ENCODE assay signal across 21 mouse cellular contexts in the genomic region with DNA sequence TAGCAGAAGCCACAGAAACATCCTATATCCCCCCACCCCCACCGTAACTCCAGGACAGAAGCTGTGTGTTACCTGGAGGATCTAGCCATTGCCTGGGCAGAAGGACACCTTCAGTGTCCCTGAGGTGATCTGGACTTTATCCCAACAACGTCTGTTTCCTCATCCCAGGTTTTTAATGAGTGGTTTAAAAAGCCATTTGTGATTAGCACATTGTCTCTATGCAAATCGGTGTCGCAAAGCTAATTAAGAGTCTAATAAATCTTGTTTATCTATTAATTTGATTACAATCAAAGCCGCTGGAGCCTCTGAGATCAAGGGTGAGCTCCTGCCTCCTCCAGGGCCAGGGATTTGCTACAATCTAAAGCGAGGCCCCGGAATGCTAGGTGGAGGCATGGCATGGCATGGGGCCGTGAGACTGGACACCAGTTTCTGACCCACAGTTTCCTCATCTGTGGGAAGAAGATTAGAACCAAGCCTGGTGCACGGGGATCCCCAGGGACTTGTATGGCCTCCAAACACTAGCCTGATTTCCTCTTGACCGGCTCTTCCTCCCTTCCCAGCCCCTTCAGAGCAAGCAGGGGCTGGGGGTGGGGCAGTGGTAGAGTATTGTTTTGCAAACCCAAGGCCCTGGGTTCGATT. TPM values are rescaled to one million over a fixed set of nuclear protein-coding genes. Genes with fewer than 3 reads are reported as not detected.
DNase-seq lines count a peak whose midpoint lies in the region; ATAC-seq and TF ChIP-seq lines count a peak whose summit lies in the region.
"Had no signal": no experiment of that assay in that cellular context is flagged by ENCODE, and none has a peak within 500 bp of the region (broad histone marks: within the 10 kb centered on the region; RNA-seq: fewer than 3 reads in every experiment).

No protein-coding gene starts in this region.

- H3K27me3 ChIP-seq in heart, adult 2 months (ENCODE audit: control insufficient read depth, insufficient read depth, low read length), result no peaks in the 10 kb centered on the region
- no peaks in the 10 kb centered on the region for H3K27me3 ChIP-seq in hindbrain, embryonic 13.5 days
- H3K27me3 ChIP-seq in hindbrain, embryonic 10.5 days (ENCODE audit: insufficient read depth, poor library complexity, severe bottlenecking), result no peaks in the 10 kb centered on the region
- H3K27me3 ChIP-seq in midbrain, postnatal 0 days (ENCODE audit: insufficient read depth, low read length), result no peaks in the 10 kb centered on the region
- H3K27me3 ChIP-seq in midbrain, embryonic 16.5 days (ENCODE audit: control insufficient read depth, insufficient read depth, low read depth, low read length), result no peaks in the 10 kb centered on the region
- H3K27me3 ChIP-seq: kidney, embryonic 15.5 days; neural tube, embryonic 12.5 days had no signal

- TF ChIP-seq POLR2A in heart, adult 2 months (IDR thresholded peaks at IDR 0.05; ENCODE audit: insufficient read depth, low read depth, low read length), result no peak

- intact Hi-C loops in heart, adult 2 months (cut with DNase I), result no loop called here
- intact Hi-C loops in heart, postnatal 10 days (cut with DNase I), result no loop called here

- H3K9ac ChIP-seq in heart, adult 2 months (ENCODE audit: low read depth, low read length), result no peak overlapping the region
- H3K9ac ChIP-seq in hindbrain, embryonic 13.5 days, result no peak overlapping the region
- no peak overlapping the region for H3K9ac ChIP-seq in midbrain, postnatal 0 days (replicated peaks; ENCODE audit: low read length, poor library complexity, severe bottlenecking)
- H3K9ac ChIP-seq in midbrain, embryonic 16.5 days (ENCODE audit: low read depth, low read length), result no peak overlapping the region
- H3K9ac ChIP-seq: hindbrain, embryonic 14.5 days; kidney, embryonic 15.5 days; liver, embryonic 14.5 days; neural tube, embryonic 12.5 days had no signal

- H3K79me2 ChIP-seq in heart, adult 2 months (replicated peaks; ENCODE audit: control insufficient read depth, insufficient read depth, low read length), result no peaks in the 10 kb centered on the region

- H3K9me3 ChIP-seq in hindbrain, embryonic 13.5 days, result no peaks in the 10 kb centered on the region
- H3K9me3 ChIP-seq in hindbrain, embryonic 10.5 days, result no peaks in the 10 kb centered on the region
- H3K9me3 ChIP-seq in midbrain, postnatal 0 days (ENCODE audit: low read length), result no peaks in the 10 kb centered on the region
- H3K9me3 ChIP-seq in midbrain, embryonic 16.5 days (replicated peaks; ENCODE audit: control insufficient read depth, low read length, poor library complexity, severe bottlenecking), result no peaks in the 10 kb centered on the region
- H3K9me3 ChIP-seq: embryonic facial prominence, embryonic 10.5 days; kidney, embryonic 15.5 days; neural tube, embryonic 12.5 days had no signal

- 54% methylated on average over 11 of the region's 11 CpGs for WGBS in heart, adult 2 months
- WGBS in hindbrain, embryonic 13.5 days, result 62% methylated on average over 11 of the region's 11 CpGs
- 88% methylated on average over 11 of the region's 11 CpGs for WGBS in hindbrain, embryonic 10.5 days
- 70% methylated on average over 11 of the region's 11 CpGs for WGBS in midbrain, postnatal 0 days
- WGBS in midbrain, embryonic 16.5 days, result 75% methylated on average over 11 of the region's 11 CpGs

- H3K36me3 ChIP-seq in heart, adult 2 months (ENCODE audit: control insufficient read depth, insufficient read depth, low read length), result peaks cover 2% of the 10 kb centered on the region
- peaks cover 77% of the 10 kb centered on the region for H3K36me3 ChIP-seq in hindbrain, embryonic 13.5 days
- peaks cover 97% of the 10 kb centered on the region for H3K36me3 ChIP-seq in hindbrain, embryonic 10.5 days
- peaks cover 54% of the 10 kb centered on the region for H3K36me3 ChIP-seq in midbrain, postnatal 0 days (ENCODE audit: insufficient read depth, low read length)
- H3K36me3 ChIP-seq in midbrain, embryonic 16.5 days (ENCODE audit: control insufficient read depth, insufficient read depth, low read length), result peaks cover 21% of the 10 kb centered on the region

- no peak for TF ChIP-seq EP300 in heart, adult 2 months (IDR thresholded peaks at IDR 0.05; ENCODE audit: insufficient read depth, low read depth, low read length)

- H3K4me1 ChIP-seq in heart, adult 2 months (ENCODE audit: control insufficient read depth, insufficient read depth, low read length), result peaks cover 27% of the 10 kb centered on the region
- H3K4me1 ChIP-seq in hindbrain, embryonic 13.5 days (replicated peaks), result peaks cover 65% of the 10 kb centered on the region
- peaks cover 48% of the 10 kb centered on the region for H3K4me1 ChIP-seq in hindbrain, embryonic 10.5 days (replicated peaks)
- H3K4me1 ChIP-seq in midbrain, postnatal 0 days (ENCODE audit: insufficient read depth, low read length), result peaks cover 6% of the 10 kb centered on the region; the same call in 1 of the 2 replicates
- peaks cover 24% of the 10 kb centered on the region for H3K4me1 ChIP-seq in midbrain, embryonic 16.5 days (ENCODE audit: control insufficient read depth, insufficient read depth, low read length)

- H3K4me2 ChIP-seq in hindbrain, embryonic 13.5 days, result no peak overlapping the region
- no peak overlapping the region for H3K4me2 ChIP-seq in midbrain, postnatal 0 days (ENCODE audit: low read depth, low read length, poor library complexity, severe bottlenecking)
- no peak overlapping the region for H3K4me2 ChIP-seq in midbrain, embryonic 16.5 days (ENCODE audit: low read length)
- H3K4me2 ChIP-seq: hindbrain, embryonic 14.5 days; kidney, embryonic 15.5 days; neural tube, embryonic 12.5 days had no signal

- H3K27ac ChIP-seq in heart, adult 2 months, result peak overlapping the region; percentile 11
- peak overlapping the region; percentile 58; the same call in 1 of the 2 replicates for H3K27ac ChIP-seq in hindbrain, embryonic 13.5 days
- no peak overlapping the region for H3K27ac ChIP-seq in hindbrain, embryonic 10.5 days
- peak overlapping the region; percentile 12; the same call in 1 of the 2 replicates for H3K27ac ChIP-seq in midbrain, postnatal 0 days (ENCODE audit: low read depth, low read length)
- no peak overlapping the region for H3K27ac ChIP-seq in midbrain, embryonic 16.5 days (ENCODE audit: low read length)
- H3K27ac ChIP-seq: embryonic facial prominence, embryonic 10.5 days; hindbrain, embryonic 14.5 days; kidney, embryonic 15.5 days; liver, embryonic 14.5 days; neural tube, embryonic 12.5 days had no signal

- H3K4me3 ChIP-seq in heart, adult 2 months, result no peak overlapping the region
- no peak overlapping the region for H3K4me3 ChIP-seq in hindbrain, embryonic 13.5 days
- H3K4me3 ChIP-seq in hindbrain, embryonic 10.5 days, result no peak overlapping the region
- H3K4me3 ChIP-seq in midbrain, postnatal 0 days (ENCODE audit: low read depth, low read length), result no peak overlapping the region
- H3K4me3 ChIP-seq in midbrain, embryonic 16.5 days (ENCODE audit: low read depth, low read length), result no peak overlapping the region
- H3K4me3 ChIP-seq: embryonic facial prominence, embryonic 10.5 days; kidney, embryonic 15.5 days; neural tube, embryonic 12.5 days had no signal

- no peak for DNase-seq in heart, adult 2 months
- DNase-seq in heart, postnatal 10 days, result no peak
- DNase-seq in hindbrain, embryonic 10.5 days (ENCODE audit: low spot score), result no peak
- no peak for DNase-seq in midbrain, postnatal 0 days (ENCODE audit: low spot score)
- peak; percentile 91 for DNase-seq in fat pad, adult 2 months (ENCODE audit: extremely low read depth, low read depth, low spot score)
- DNase-seq in gastrocnemius, postnatal 4 days (ENCODE audit: low spot score in 2 of 2), result no peak
- DNase-seq: adrenal gland, adult 2 months; cerebellum, adult 2 months; gastrocnemius, postnatal 14 days; kidney, postnatal 4 days; layer of hippocampus, adult 9-11 months; thymus, postnatal 36 days had no signal

- no peak for ATAC-seq in hindbrain, embryonic 13.5 days (ENCODE audit: low FRiP score)
- ATAC-seq in midbrain, postnatal 0 days (ENCODE audit: low FRiP score), result no peak
- no peak for ATAC-seq in midbrain, embryonic 16.5 days
- ATAC-seq: forebrain, embryonic 14.5 days; lung, postnatal 0 days had no signal

- TF ChIP-seq CTCF in heart, adult 2 months (IDR thresholded peaks at IDR 0.05), result no peak
- TF ChIP-seq CTCF in midbrain, postnatal 0 days (IDR thresholded peaks at IDR 0.05), result no peak

RNA-seq across cellular contexts. Expression of gene Ppif, which starts 54.7 kb away (rescaled TPM):
- 100 to 1,000 TPM; 244 to 288 TPM for total RNA-seq in heart, adult 2 months (2021)
- 487 and 529 TPM in 2 replicates for polyA plus RNA-seq in heart, adult 2 months (2012; rRNA removed)
- total RNA-seq in heart, postnatal 10 days (2021), result 100 to 1,000 TPM; 248 to 271 TPM
- polyA plus RNA-seq in hindbrain, embryonic 13.5 days (2015; fragmentation: Nextera tagmentation; extraction: Ambion mirVana), result 28.0 and 32.0 TPM in 2 replicates
- 47.3 and 55.7 TPM in 2 replicates for polyA plus RNA-seq in hindbrain, embryonic 10.5 days (2016; fragmentation: Nextera tagmentation; extraction: Ambion mirVana)
- total RNA-seq in midbrain, postnatal 0 days (2014; rRNA removed), result 51.4 and 55.8 TPM in 2 replicates
- 50.2 and 52.2 TPM in 2 replicates for polyA plus RNA-seq in midbrain, postnatal 0 days (2015; fragmentation: Nextera tagmentation; extraction: Ambion mirVana)
- polyA plus RNA-seq in midbrain, embryonic 16.5 days (2015; fragmentation: Nextera tagmentation; extraction: Ambion mirVana), result 29.6 and 40.3 TPM in 2 replicates
- 10 to 100 TPM; 27.0 to 31.5 TPM for total RNA-seq in gastrocnemius, postnatal 4 days (2021)

Comparison
In these comparisons a context has a peak if more than half of its experiments do, and no peak if none do; other contexts are left out.
1. H3K27ac ChIP-seq: peak in heart, adult 2 months (single experiment), hindbrain, embryonic 13.5 days (single experiment) and midbrain, postnatal 0 days (single experiment); none in hindbrain, embryonic 10.5 days (single experiment) and midbrain, embryonic 16.5 days (single experiment).